Mouse (Mus musculus): ENCODE measurements around the gene Abcb7. TPM values are rescaled to one million over a fixed set of nuclear protein-coding genes. Genes with fewer than 3 reads are reported as not detected.

The Abcb7 gene
- polyA plus RNA-seq, 2 experiments = 5.7 to 10.7 TPM

DNA sequence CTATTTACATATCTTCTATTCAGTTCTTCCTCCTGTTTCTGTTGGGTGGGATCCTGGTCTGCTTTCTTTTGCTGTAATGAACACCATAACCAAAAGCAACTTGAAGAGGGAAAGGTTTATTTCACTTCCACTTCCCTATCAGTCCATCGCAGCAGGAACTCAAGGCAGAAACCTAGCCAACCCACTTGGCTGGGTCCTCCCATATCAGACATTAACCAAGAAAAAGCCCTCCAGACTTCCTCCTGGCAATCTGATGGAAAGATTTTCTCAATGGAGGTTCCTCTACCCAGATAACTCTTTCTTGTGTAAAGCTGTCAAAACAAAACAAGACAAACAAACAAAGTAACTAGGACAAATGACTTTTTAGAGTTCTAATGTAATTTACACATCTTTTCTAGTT, 151.2 kb downstream of the Abcb7 start:
- Histone ChIP-seq H3K27me3 (ENCODE audit: control insufficient read depth, insufficient read depth, low read length) (no peaks in the 10 kb centered on the region), H3K27ac (no peak overlapping the region), H3K9me3 (ENCODE audit: control insufficient read depth, low read length) (no peaks in the 10 kb centered on the region), H3K4me1 (replicated peaks; ENCODE audit: control insufficient read depth in 2 of 2, insufficient read depth in 2 of 2, low read length in 1 of 2) (no peaks in the 10 kb centered on the region), H3K4me3 (ENCODE audit: insufficient read depth in 1 of 2, low read depth in 2 of 2, low read length in 2 of 2) (no peak overlapping the region), H3K9ac (replicated peaks) (no peak overlapping the region), H3K4me2 (ENCODE audit: low read depth) (no peak overlapping the region), H3K36me3 (replicated peaks; ENCODE audit: control insufficient read depth, insufficient read depth, low read depth) (no peaks in the 10 kb centered on the region)
- no peak for ATAC-seq (ENCODE audit: insufficient read depth)
- TF ChIP-seq EP300 (IDR thresholded peaks at IDR 0.05; ENCODE audit: low read depth) (no peak), CTCF (IDR thresholded peaks at IDR 0.05; ENCODE audit: low read depth) (no peak)
- DNase-seq (ENCODE audit: low read depth in 3 of 3, low spot score in 3 of 3) = no peak
- 21% methylated on average over 1 of the region's 1 CpGs for WGBS (ENCODE audit: insufficient replicate concordance)

DNA sequence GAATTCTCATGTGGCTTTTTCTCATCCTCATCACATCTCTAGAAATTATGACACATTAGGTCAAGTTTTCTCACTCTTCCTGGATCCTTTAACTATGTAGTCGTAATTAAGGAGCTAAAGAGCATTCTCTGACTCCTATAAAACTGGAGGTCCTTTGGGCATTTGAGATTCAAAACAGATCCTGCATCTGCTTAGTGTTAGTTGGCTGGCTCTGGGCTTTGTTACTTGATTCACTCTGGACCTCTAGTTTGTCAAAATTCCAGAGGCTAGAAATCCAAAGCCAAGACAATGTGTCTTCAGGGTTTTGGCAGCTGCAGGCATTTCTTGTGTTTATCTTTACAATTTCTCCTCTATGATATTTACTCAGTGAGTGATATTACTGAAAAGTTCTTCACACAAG, 157.1 kb downstream of the Abcb7 start:
- DNase-seq (ENCODE audit: low read depth in 3 of 3, low spot score in 3 of 3) = no peak

More for the DNA sequence above, 157.1 kb downstream of the Abcb7 start:
- TF ChIP-seq CTCF (IDR thresholded peaks at IDR 0.05; ENCODE audit: low read depth) (no peak), EP300 (IDR thresholded peaks at IDR 0.05; ENCODE audit: low read depth) (no peak)
- Histone ChIP-seq H3K36me3 (replicated peaks; ENCODE audit: control insufficient read depth, insufficient read depth, low read depth) (no peaks in the 10 kb centered on the region), H3K9me3 (ENCODE audit: control insufficient read depth, low read length) (no peaks in the 10 kb centered on the region), H3K27ac (no peak overlapping the region), H3K4me1 (replicated peaks; ENCODE audit: control insufficient read depth in 2 of 2, insufficient read depth in 2 of 2, low read length in 1 of 2) (no peaks in the 10 kb centered on the region), H3K4me2 (ENCODE audit: low read depth) (no peak overlapping the region), H3K27me3 (ENCODE audit: control insufficient read depth, insufficient read depth, low read length) (no peaks in the 10 kb centered on the region), H3K9ac (replicated peaks) (no peak overlapping the region), H3K4me3 (ENCODE audit: insufficient read depth in 1 of 2, low read depth in 2 of 2, low read length in 2 of 2) (no peak overlapping the region)
- 33% methylated on average over 1 of the region's 1 CpGs for WGBS (ENCODE audit: insufficient replicate concordance)
- ATAC-seq (ENCODE audit: insufficient read depth) = no peak

Other genes with a start within 250 kb of the Abcb7 start
- under 0.01 and 0.01 TPM in 2 replicates for gene Nexmif, start 212.7 kb downstream of the Abcb7 start, polyA plus RNA-seq (2012; rRNA removed)
- not detected in 2 replicates for gene Nexmif, start 212.7 kb downstream of the Abcb7 start, polyA plus RNA-seq (2014; fragmentation: Nextera tagmentation; extraction: Ambion mirVana)
- gene Uprt, start 69.0 kb upstream of the Abcb7 start, polyA plus RNA-seq (2012; rRNA removed) = 0.47 and 0.59 TPM in 2 replicates
- 0.22 and 0.27 TPM in 2 replicates for gene Uprt, start 69.0 kb upstream of the Abcb7 start, polyA plus RNA-seq (2014; fragmentation: Nextera tagmentation; extraction: Ambion mirVana)